Mouse (Mus musculus) midbrain, embryonic 14.5 days (tissue): ENCODE data around the gene Pik3cb. TPM values are rescaled to one million over a fixed set of nuclear protein-coding genes. Genes with fewer than 3 reads are reported as not detected.

Experiments
- ATAC-seq: fragments of 200-750 bp; cut with Nextera tagmentation; 2 replicates; pipeline ENCODE4 v1.8.0; 2017; ENCODE audit warnings: moderate number of reproducible peaks, moderate library complexity; ENCODE audit not compliant: low FRiP score, low TSS enrichment
- DNase-seq: peaks from one replicate; pipeline ENCODE4 v3.0.0-alpha.2; 2015
- H3K27ac ChIP-seq: fragments of 300-500 bp; sonication (generic); replicated peaks from 2 replicates; pipeline ENCODE4 v1.5.1; 2014; ENCODE audit warnings: mild to moderate bottlenecking, low read depth, low read length, moderate library complexity
- H3K27me3 ChIP-seq: fragments of 300-500 bp; sonication (generic); 2 replicates; pipeline ENCODE4 v1.6.1; 2014; ENCODE audit warnings: low read length, control low read depth, mixed read lengths; ENCODE audit not compliant: control insufficient read depth, insufficient read depth
- H3K36me3 ChIP-seq: fragments of 300-500 bp; sonication (generic); 2 replicates; pipeline ENCODE4 v1.6.1; 2014; ENCODE audit warnings: low read length, control low read depth; ENCODE audit not compliant: control insufficient read depth, insufficient read depth
- H3K4me1 ChIP-seq: fragments of 300-500 bp; sonication (generic); 2 replicates; pipeline ENCODE4 v1.6.1; 2014; ENCODE audit warnings: mild to moderate bottlenecking, antibody characterized with exemption, low read length, control low read depth; ENCODE audit not compliant: control insufficient read depth, insufficient read depth
- H3K4me2 ChIP-seq: fragments of 300-500 bp; sonication (generic); 2 replicates; pipeline ENCODE4 v1.6.1; 2014; ENCODE audit warnings: mild to moderate bottlenecking, low read length, moderate library complexity
- H3K4me3 ChIP-seq: fragments of 300-500 bp; sonication (generic); replicated peaks from 2 replicates; pipeline ENCODE4 v1.5.1; 2014; ENCODE audit warnings: low read depth, low read length
- H3K9ac ChIP-seq: fragments of 300-500 bp; sonication (generic); replicated peaks from 2 replicates; pipeline ENCODE4 v1.6.1; 2014; ENCODE audit warnings: mild to moderate bottlenecking, low read length, moderate library complexity
- H3K9me3 ChIP-seq: fragments of 300-500 bp; sonication (generic); 2 replicates; pipeline ENCODE4 v1.6.1; 2016; ENCODE audit warnings: low read length, control low read depth, mixed read lengths; ENCODE audit not compliant: control insufficient read depth
- WGBS: fragments of 180-500 bp; shearing (Covaris S2); extraction: QIAGEN DNeasy Blood & Tissue Kit; methylation state at CpG from one replicate; pipeline ENCODE4 v1.1.7; 2014; 5-methylcytosine and 5-hydroxymethylcytosine counted together
- polyA plus RNA-seq: library from polyadenylated mRNA; unstranded; fragments of >200 nt; fragmentation: Nextera tagmentation; extraction: Ambion mirVana; gene quantifications from 2 replicates; pipeline ENCODE4 v1.2.1, GENCODE M21; 2014

Pik3cb gene
- polyA plus RNA-seq, 1 experiment from 2014 or later = 4.7 TPM

DNA sequence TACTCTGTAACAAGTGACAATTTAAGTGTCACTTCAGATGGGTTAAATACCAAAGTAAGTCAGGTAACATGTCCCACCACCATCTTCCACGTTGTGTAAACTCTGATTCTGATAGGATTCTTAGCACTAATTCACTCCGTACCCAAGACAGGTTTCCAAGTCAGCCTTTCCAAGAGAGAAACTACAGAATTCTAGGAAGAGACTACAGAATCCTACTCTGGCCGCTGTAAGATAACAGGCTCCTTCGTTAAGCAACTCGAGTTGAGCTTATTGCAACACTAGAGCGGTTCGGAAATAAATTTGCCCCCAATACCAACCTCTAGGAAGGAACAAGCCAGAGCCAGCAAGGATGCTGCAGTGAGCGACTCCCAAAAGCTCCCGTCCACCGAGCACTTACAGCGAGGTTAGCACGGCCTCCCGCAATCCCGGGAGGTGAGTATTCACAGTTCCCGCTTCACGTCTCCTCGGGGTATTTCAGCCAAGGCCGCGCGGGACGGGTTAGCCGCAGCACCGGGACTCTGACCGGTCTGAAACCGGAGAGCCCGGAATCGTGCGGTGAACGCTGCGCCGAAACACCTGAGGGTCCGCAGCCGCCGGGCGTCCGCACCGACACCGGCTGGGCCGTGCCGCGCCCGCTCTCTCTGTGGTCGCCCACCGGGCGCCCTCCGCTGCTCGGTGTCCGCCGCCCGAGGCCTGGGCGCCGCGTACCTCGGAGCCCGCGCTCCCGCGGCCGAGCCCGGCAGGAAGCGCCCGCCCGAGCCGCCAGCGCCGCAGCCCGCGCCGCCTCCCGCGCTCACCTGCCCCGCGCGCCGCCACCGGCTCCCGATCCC is 1.0 kb downstream of the Pik3cb start:
- H3K4me2 ChIP-seq = peak overlapping the region; percentile 65
- ATAC-seq = peak; percentile 86
- WGBS = under 1% methylated on average over 52 of the region's 77 CpGs
- peaks cover 17% of the 10 kb centered on the region for H3K4me1 ChIP-seq
- peak overlapping the region; percentile 76 for H3K9ac ChIP-seq
- H3K4me3 ChIP-seq = peak overlapping the region; percentile 69
- peak; percentile 64 for DNase-seq
- no peaks in the 10 kb centered on the region for H3K36me3 ChIP-seq
- H3K27ac ChIP-seq = peak overlapping the region; percentile 94
- peaks cover 5% of the 10 kb centered on the region; the same call in 1 of the 2 replicates for H3K27me3 ChIP-seq
- H3K9me3 ChIP-seq = no peaks in the 10 kb centered on the region

DNA sequence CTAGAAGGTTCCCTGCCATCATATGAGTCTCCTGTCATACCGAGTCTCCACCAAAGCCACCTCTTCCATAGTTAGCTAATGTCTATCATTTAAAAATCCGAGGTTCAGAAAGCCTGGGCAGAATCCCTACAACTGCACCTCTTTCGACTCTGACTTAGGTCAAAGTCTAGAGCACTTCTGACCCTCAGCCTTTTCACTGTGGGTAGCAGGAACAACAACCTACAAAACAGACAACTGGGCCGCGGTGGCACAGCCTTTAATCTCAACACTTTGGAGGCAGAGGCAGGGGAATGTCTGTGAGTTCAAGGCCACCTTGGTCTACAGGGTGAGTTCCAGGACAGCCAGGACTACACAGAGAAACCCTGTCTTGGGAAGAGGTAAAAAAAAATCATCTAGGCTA is 3.1 kb downstream of the Pik3cb start:
- DNase-seq = no peak
- Histone ChIP-seq H3K4me3 (no peak overlapping the region), H3K4me1 (peaks cover 17% of the 10 kb centered on the region), H3K4me2 (no peak overlapping the region), H3K27me3 (peaks cover 3% of the 10 kb centered on the region; the same call in 1 of the 2 replicates), H3K9me3 (no peaks in the 10 kb centered on the region), H3K9ac (no peak overlapping the region), H3K27ac (no peak overlapping the region), H3K36me3 (no peaks in the 10 kb centered on the region)
- no peak for ATAC-seq
- 87% methylated on average over 5 of the region's 5 CpGs for WGBS

DNA sequence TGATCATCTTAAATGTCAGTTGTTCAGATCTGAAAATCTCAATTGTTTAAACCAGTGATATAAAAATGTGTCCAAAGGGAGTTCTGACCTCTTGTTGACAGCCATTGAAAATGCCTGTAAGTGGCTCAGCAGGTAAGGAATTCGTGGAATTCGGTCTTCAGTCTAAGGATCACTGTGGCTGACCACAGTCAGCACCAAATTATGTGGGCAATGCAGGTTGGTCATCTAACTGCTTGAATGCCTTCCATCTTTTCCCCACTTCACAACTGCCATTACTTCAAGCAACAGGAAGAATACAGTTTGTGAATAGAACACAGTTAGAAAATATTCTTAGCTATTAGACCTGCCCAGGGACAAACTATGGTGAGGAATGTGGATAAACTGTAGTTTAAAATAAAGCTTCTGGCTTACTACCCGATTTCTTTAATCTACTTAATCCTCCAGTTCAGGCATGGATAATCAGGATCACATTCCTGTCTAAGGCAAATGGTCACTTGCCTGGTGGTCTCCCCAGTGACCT is 8.4 kb downstream of the Pik3cb start:
- 25% methylated on average over 3 of the region's 3 CpGs for WGBS
- H3K4me1 ChIP-seq = no peaks in the 10 kb centered on the region
- no peaks in the 10 kb centered on the region for H3K27me3 ChIP-seq
- ATAC-seq (no peak), DNase-seq (no peak)
- H3K4me2 ChIP-seq = no peak overlapping the region
- no peaks in the 10 kb centered on the region for H3K9me3 ChIP-seq
- H3K27ac ChIP-seq = no peak overlapping the region
- no peaks in the 10 kb centered on the region for H3K36me3 ChIP-seq
- H3K4me3 ChIP-seq = no peak overlapping the region
- H3K9ac ChIP-seq = no peak overlapping the region

DNA sequence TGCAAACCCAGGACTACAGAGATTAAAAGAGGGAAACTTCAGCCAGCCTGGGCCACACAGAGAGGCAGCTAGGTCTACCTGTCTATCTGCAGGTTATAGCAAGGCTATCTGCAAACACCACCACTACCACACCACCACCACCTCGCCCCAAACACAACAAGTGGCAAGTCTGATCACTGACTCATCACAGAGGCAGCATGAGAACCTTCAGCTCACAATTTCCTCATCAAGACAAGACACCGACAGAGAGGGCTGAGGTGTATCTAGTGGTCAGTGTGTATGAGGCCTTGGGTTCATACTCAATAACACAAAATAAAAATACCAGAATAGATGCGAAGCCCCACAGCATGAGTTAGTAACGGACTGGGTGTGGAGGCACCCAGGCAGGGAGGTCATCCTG is 9.3 kb downstream of the Pik3cb start:
- WGBS = 86% methylated on average over 4 of the region's 4 CpGs
- ATAC-seq (no peak), DNase-seq (no peak)
- Histone ChIP-seq H3K9ac (no peak overlapping the region), H3K4me2 (no peak overlapping the region), H3K4me1 (no peaks in the 10 kb centered on the region), H3K9me3 (no peaks in the 10 kb centered on the region), H3K36me3 (no peaks in the 10 kb centered on the region), H3K4me3 (no peak overlapping the region), H3K27ac (no peak overlapping the region), H3K27me3 (no peaks in the 10 kb centered on the region)

DNA sequence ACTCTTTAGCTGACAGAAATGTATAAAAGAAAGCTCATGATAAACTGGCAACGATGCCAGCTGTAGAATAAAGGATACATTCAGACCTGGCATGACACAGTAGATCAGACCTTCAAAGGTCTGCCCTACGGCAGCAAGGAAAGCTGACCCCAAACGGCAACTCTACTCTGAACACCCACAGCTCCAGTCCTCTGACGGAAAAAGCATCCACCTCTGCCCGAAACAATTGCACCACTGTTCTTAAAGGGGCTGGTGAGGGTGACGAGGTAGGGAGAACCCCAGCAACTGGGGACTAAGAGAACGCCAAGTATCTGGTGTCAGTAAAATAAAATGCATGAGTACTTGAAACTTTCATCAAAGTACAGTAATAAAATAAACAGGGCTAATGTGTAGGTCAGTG is 12.8 kb downstream of the Pik3cb start:
- Histone ChIP-seq H3K9ac (no peak overlapping the region), H3K27me3 (no peaks in the 10 kb centered on the region), H3K36me3 (no peaks in the 10 kb centered on the region), H3K27ac (no peak overlapping the region), H3K4me2 (no peak overlapping the region), H3K9me3 (no peaks in the 10 kb centered on the region), H3K4me1 (no peaks in the 10 kb centered on the region), H3K4me3 (no peak overlapping the region)
- no peak for ATAC-seq
- no peak for DNase-seq
- 87% methylated on average over 7 of the region's 7 CpGs for WGBS

DNA sequence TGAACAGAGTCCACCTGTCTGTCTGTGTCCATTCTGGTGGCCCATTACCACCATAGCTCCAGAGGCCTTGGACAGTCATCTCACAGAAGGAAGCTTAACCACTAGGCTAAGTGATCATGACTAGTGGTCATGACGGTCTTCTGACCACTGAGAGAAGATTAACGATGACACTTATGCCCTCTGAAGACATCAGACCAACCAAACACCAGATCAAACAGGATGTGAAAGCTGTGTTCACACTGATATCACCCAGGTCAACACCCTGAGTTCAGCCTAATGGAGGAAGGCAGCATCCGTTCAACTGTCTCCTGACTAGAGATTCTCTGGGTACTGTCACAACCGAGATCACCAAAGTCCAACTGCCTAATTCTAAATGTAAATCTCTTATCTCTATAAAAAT is 17.7 kb downstream of the Pik3cb start:
- Histone ChIP-seq H3K27me3 (no peaks in the 10 kb centered on the region), H3K9me3 (no peaks in the 10 kb centered on the region), H3K4me2 (no peak overlapping the region), H3K4me1 (no peaks in the 10 kb centered on the region), H3K36me3 (0 out of 2 replicates have a peak, but pooled peaks cover 3% of the 10 kb centered on the region), H3K4me3 (no peak overlapping the region), H3K9ac (no peak overlapping the region), H3K27ac (no peak overlapping the region)
- no peak for ATAC-seq
- 91% methylated on average over 4 of the region's 4 CpGs for WGBS
- DNase-seq = no peak

DNA sequence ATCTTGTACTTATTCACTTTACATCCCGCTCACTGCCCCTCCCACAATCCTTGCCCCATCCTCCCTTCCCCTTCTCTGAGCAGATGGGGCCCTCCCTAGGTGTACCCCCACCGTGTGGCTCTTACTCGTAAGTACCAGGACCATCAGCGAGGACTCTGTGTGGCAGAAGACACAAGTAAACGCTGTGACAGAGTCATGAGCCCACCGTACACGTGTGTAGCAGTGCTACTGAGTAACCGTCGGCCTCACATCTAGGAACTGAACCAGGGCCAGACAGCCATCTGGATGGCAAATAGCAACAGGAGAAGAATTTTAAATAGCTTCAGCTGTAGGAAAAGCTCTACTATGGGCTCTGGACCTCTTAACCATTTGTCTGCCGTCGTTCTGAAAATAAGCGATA is 28.0 kb downstream of the Pik3cb start:
- Histone ChIP-seq H3K27ac (no peak overlapping the region), H3K4me2 (no peak overlapping the region), H3K36me3 (no peaks in the 10 kb centered on the region), H3K4me3 (no peak overlapping the region), H3K9me3 (no peaks in the 10 kb centered on the region), H3K27me3 (no peaks in the 10 kb centered on the region), H3K4me1 (peaks cover 3% of the 10 kb centered on the region; the same call in 1 of the 2 replicates), H3K9ac (no peak overlapping the region)
- DNase-seq = peak; percentile 44
- 67% methylated on average over 12 of the region's 12 CpGs for WGBS
- ATAC-seq = no peak

DNA sequence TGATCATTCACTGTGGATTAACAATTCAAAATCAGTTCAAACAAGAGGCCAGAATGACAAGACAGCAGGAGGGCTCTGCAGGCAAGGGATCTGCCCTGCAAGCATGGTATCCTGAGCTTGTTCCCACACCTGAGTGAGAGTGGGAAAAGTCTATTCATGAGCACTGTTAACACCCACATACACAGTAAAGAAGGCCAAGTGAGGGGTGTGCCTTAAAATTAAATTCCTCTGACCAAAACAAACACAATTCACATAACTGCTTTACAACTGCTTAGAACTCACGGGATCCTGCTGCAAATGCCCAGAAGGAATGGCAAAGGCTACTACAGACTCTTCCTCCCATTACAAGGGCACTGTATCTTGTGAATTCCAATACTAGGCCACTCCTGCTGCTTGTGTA is 29.3 kb downstream of the Pik3cb start:
- Histone ChIP-seq H3K27ac (no peak overlapping the region), H3K4me2 (no peak overlapping the region), H3K27me3 (no peaks in the 10 kb centered on the region), H3K4me1 (peaks cover 3% of the 10 kb centered on the region; the same call in 1 of the 2 replicates), H3K4me3 (no peak overlapping the region), H3K9me3 (no peaks in the 10 kb centered on the region), H3K36me3 (no peaks in the 10 kb centered on the region), H3K9ac (no peak overlapping the region)
- no peak for ATAC-seq
- WGBS = 44% methylated on average over 1 of the region's 1 CpGs
- DNase-seq = no peak

DNA sequence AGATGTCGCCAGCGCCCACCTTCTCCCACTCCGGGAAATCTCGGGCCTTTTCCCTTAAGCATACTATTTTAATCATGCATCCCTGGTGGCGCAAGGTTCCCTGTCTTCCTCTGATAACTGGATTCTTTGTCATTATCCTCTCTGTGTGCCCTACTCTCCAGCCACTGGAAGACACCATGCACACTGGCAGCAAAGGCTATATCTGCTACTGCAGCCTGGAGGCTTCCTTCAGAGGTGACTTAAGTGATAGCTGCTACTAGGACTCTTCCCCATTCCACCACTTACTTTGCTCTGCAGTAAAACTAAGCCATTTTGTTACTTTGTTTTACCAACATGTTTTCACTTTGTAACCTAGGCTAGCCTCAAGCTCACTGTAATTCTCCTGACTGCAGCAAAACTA is 30.2 kb downstream of the Pik3cb start:
- H3K4me1 ChIP-seq = peaks cover 3% of the 10 kb centered on the region; the same call in 1 of the 2 replicates
- H3K4me3 ChIP-seq = no peak overlapping the region
- peaks cover 6% of the 10 kb centered on the region for H3K9me3 ChIP-seq
- 0 out of 2 replicates have a peak, but pooled peaks cover 3% of the 10 kb centered on the region for H3K36me3 ChIP-seq
- H3K27me3 ChIP-seq = no peaks in the 10 kb centered on the region
- WGBS = 54% methylated on average over 5 of the region's 5 CpGs
- H3K4me2 ChIP-seq = no peak overlapping the region
- ATAC-seq (no peak), DNase-seq (peak; percentile 10)
- H3K27ac ChIP-seq = no peak overlapping the region
- no peak overlapping the region for H3K9ac ChIP-seq
